Mouse (Mus musculus): ENCODE data around the gene Golm1. TPM values are rescaled to one million over a fixed set of nuclear protein-coding genes. Genes with fewer than 3 reads are reported as not detected.

Golm1 gene
- total RNA-seq, 2 experiments from 2014 or later: 17.2 to 20.5 TPM

DNA sequence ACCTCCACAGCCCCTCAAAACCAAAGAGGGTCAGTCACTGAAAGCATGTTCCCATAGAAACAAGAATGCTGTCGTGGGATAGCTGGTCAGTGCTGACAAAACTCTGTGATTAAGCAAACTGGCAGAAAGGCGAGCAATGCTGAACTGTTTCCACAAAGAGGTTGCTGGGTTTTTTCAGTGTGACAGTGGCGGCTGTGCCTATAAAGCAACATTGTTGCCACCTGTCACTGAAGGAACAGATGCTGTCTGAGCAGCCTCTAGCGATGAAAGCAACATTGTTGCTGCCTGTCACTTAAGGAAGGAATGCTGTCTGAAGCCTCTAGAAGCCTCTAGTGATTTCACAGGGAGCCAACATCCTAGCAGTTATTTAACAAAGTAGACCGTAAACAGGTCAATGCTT lies 23.0 kb downstream of the Golm1 start:
- no peak for DNase-seq (ENCODE audit: low spot score in 2 of 2)
- intact Hi-C loops (cut with DNase I): no loop called here

DNA sequence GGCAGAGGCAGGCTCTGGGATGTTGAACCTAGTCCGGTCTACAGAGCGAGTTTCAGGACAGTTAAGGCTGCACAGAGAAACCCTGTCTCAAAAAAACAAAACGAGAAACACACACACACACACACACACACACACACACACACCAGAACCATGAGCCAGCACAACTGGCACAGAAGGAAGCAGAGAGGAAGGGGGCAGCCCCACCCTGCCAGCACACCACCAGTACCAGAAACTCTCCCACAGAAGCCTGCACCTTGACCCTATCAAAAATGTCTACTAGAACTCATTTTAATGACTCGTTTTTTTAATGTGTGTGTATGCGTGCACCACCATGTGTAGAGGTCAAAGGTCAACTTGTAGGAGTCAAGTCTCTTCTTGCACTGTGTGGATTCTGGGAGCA lies 25.8 kb downstream of the Golm1 start:
- no peak for DNase-seq (ENCODE audit: low spot score in 2 of 2)
- intact Hi-C loops (cut with DNase I): no loop called here

DNA sequence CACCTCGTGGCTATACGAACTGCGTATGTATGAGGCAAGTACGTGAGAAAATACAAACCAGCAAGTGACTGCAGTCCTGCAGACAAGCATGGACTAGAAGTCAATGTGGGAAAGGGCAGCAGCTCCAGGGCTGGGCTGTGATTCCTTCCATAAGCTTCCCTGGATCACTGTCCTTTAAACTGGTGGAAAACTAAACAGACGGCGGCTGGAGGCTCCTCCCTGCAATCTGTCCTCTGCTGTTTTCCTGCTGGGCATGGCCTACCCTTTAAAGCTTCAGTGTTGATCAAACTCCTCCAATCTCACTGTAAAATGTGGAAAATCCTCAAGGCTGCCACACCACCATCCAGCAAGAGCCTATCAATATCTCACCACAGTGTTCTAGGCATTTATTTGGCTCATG lies 27.0 kb downstream of the Golm1 start:
- DNase-seq (ENCODE audit: low spot score in 2 of 2): no peak
- intact Hi-C loops (cut with DNase I): no loop called here

DNA sequence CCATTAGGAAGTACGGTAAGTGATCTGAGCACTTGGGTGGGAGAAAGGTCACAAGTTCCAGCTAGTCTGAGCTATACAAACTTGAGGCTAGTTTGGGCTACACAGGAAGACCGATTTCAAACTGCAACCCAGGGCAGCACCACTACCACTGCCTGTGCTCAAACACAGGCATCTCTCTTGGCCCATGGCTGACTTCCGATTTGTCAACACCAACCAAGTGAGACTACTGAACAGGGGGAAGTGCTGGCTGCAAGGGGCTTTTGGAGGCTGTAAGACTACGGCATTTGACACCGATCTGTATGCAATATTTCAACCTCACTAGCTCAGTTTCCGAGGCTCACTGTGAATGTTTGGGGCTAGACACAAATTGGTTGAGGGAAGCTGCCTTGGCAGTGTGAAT lies 28.1 kb downstream of the Golm1 start:
- intact Hi-C loops (cut with DNase I): no loop called here
- DNase-seq (ENCODE audit: low spot score in 2 of 2): no peak

DNA sequence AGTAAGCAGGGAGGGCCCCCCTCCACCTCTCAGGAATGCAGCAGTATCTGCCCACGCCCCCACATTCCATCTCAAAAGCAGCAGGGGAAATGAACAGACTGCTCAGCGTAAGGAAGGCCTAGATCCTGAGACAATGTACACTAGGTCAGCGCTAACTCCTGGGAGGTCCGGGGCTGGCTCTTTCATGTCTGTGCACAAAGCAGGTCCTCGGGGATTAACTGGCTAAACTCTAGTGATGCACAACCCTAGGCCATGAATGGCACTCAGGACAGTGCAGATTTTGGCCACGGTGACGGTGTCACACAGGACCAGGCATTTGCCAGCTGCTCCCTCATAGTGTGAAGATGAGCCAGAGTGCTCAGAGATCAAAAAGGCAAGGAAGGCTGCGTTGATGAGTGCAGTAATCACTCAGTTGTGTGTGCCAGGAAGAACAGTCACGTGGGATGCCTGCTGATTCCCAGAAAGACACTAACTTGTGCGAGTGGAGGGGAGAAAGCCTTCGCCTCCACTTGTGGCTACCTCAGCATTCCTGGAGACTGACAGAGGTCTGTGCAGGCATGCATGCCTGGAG lies 28.9 kb downstream of the Golm1 start:
- intact Hi-C loops (cut with DNase I): no loop called here
- DNase-seq (ENCODE audit: low spot score in 2 of 2): no peak

DNA sequence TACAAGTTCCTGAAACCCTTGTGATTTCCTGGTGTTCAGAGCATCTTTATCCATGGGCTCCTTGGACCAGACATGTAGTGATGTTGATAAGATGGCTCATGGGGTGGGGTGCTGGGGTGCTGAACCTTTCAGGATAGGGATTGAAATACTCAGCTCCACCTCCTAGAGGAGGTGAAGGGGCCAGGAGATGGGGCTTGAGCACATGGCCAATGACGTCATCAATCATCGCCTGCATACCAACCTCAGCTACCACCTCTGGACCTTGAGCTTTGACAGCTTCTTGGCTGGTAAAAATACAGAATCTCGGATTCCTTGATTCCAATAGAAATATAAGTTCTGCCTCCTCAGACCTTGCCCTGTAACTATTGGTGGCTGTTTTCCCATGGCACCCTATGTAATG lies 30.1 kb downstream of the Golm1 start:
- DNase-seq (ENCODE audit: low spot score in 2 of 2): no peak
- intact Hi-C loops (cut with DNase I): no loop called here

DNA sequence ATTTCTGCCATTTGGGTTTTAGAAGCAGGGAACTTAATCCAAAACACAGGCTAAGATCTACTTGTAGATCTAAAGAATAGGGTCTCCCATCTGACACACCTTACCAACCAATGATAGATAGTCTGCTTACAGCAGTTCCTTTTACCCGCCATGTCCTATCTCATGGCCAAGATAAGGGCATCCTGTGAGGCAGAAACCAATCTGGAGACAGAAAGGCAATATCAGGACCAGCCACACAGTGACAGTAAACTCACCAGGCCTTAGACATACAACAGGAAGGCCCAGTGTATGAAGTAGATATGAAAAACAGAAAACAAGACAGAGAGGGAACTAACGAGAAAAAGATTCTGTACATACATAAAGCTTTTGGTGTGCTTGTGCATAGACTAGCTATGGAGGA lies 32.8 kb downstream of the Golm1 start:
- no peak for DNase-seq (ENCODE audit: low spot score in 2 of 2)
- intact Hi-C loops (cut with DNase I): no loop called here

DNA sequence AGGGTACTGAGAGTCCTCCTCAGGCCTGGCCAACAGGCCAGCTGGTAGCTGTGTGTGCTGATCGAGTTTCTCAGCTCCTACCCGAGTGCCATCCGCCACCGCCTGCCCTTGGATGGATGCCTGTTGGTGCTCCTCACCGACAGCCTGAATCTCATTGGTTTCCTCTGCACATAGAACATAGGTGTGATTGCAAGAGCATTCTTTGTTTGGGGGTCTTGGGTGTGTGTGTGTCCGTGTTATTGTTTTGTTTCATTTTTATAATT lies 35.5 kb downstream of the Golm1 start:
- DNase-seq (ENCODE audit: low spot score in 2 of 2): no peak
- intact Hi-C loops (cut with DNase I): no loop called here

DNA sequence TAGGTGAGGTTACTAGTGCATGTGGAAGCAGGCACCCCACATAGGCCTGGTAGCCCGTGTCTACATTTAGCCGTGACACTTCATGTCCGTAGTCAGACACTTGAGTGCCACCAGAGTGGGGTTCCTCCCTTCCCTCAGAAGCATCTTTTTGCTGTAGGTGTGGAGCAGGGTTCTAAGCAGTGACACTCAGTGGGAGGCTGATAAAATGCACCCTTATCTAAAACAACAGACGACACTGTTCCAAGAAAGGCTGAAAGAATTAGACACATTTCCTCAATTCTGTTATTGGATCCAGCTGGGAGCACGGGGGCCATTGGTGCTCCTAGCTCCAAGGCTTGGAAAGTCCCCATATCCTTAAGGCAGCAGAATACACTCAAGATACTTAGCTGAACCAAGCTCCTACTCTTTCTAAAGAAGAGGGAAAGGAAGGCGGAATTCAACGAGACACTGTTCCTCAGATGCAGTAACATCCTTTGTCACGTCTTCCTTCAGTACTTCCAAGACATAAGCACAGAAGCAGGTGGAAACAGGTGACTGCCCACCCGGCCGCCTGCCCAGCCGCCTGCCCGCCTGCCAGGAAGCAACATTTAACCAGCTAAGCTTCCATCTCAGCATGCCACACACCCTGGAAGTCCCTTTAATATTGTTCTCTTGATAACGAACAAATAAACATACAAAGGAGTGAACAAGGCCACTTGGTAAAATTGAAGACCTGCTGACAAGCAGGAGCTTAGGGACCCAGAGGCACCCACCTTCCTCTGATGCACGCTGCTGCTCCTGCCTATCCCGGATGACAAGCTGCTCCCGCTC lies 36.0 kb downstream of the Golm1 start:
- intact Hi-C loops (cut with DNase I): loop anchor here (5.0 kb wide), 1 partner anchor 88 kb away; no protein-coding TSS in a partner anchor
- DNase-seq (ENCODE audit: low spot score in 2 of 2): no peak

DNA sequence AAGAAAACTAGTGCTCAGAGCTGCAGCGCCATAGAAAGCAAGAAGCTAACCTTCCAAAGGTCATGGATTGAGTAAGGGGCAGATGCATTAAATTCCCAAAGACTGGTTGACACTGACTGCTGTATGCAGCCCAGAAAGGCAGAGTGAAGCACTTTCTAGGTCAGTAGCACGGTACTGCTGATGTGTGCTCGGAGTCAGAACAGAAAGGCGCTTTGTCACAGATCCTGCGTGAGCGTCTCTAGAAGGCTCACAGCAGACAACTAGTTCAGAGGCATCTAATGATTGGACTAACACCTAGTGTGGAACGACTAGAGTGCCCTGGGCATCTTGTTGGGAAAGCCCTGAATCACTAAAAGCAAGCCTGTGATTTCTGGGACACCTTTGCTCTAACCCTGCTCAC lies 37.8 kb downstream of the Golm1 start:
- intact Hi-C loops (cut with DNase I): loop anchor here (5.0 kb wide), 1 partner anchor 90 kb away; no protein-coding TSS in a partner anchor
- no peak for DNase-seq (ENCODE audit: low spot score in 2 of 2)

DNA sequence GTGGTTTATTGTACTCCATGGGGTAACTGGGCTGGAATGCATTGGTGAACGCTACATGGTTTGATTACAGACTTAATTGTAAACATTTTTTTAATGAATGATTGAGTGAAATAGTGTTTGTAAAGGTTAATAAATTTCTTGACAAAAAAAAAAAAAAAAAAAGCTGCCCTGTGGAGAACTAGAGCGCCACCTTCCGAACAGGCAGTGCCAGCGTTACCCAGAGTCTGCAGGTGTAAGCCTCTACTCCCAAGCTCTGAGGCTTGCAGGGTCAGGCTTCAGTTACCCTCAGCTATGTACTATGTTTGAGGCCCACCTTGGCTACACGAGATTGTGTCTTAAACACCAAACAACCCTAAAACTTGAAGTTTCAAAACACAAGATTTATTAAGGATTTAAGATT lies 41.0 kb downstream of the Golm1 start:
- intact Hi-C loops (cut with DNase I): loop anchor here (5.0 kb wide), 1 partner anchor 93 kb away; no protein-coding TSS in a partner anchor

DNA sequence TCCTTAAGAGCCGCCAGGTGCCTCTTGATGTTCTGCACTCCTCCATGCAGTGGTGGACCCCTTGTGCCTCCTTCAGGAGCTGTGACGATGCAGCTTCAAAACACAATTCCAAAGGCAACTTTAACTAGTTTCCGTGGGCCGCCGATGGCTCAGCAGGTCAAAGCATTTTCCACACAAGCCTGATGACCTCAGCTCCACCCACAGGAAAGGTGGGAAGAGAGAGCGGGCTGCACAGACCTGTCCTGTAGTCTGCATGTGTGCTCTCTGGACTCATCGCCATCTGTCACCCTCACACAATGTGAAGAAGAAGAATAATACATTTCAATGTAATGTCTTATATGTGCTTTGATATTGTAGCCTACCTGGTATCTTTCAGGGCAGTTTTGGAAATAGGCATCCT lies 48.9 kb downstream of the Golm1 start:
- intact Hi-C loops (cut with DNase I): no loop called here
- no peak for DNase-seq (ENCODE audit: low spot score in 2 of 2)

More for the DNA sequence above, 41.0 kb downstream of the Golm1 start:
- no peak for DNase-seq (ENCODE audit: low spot score in 2 of 2)

DNA sequence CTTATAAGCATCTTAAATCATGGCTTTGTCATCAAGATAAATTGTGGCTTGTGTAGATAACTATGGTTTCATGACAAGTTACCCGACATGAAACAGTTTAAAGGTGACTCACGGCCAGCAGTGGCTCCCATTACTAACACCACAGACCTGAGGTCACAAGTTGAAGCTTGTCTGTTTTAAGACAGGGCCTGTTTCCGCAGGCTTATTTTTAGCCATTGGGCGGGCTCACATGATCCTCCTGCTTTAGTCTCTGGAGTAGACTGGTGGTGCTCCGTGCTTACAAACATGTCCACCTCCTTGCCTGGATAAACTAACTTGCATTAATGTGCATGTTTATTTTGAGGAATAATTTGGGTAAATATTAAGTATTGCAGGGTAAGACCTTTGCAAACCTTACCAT lies 50.7 kb downstream of the Golm1 start:
- intact Hi-C loops (cut with DNase I): no loop called here
- DNase-seq (ENCODE audit: low spot score in 2 of 2): no peak

DNA sequence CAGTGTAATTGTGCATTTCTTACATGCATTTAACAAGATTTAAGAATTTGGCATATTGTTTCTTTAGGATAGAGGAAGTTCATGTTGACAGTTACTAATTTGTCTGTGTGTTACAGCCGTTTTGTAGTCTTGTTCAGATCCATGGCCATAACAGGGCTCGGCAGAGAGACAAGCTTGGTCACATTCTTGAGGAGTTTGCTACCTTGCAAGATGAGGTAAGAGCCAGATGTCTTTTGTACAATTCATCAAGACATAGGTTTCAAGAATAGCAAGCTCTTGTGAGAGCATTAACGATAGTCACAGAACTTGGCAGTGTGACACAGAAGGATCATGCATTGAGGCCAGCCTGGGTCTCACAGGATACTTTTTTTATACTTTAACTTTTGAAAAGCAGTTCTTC lies 51.2 kb downstream of the Golm1 start:
- intact Hi-C loops (cut with DNase I): no loop called here
- DNase-seq (ENCODE audit: low spot score in 2 of 2): no peak

DNA sequence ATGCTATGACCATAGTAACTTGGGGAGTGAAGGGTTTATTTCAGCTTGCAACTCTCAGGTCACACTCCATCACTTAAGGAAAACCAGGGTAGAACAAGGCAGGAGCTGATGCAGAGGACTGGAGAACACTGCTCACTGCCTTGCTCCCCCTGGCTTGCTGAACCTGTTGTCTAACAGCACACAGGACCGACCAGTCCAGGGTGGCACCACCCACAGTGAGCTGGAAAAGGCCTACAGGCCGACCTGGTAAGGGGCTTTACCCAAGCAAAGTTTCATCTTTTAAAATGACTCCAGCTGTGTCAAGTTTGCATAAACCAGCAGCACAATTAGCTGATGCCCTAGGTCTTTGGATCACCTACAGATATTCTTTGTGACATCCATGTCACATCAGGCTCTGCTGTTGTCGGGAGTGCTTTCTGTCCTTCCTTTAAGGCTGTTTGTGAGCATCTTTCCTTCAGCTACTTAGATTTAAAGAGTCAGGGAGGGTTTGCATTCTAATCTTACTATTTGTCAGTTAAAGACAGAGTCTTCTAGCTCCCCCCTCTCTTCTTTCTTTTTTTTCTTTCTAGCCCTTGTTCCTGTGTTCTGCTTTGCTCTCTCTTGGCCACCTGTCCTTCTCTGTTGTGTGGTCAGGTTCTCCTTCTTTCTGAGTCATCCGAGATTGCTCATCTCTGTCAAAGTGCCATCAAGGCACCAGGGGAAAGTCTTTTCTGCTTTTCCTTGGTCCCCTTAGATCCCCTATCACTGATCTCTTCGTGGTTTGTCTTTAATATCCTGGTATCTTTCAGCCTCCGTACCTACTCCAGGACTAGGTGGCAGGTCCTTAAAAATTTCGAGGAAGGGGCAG lies 53.7 kb downstream of the Golm1 start:
- intact Hi-C loops (cut with DNase I): no loop called here

DNA sequence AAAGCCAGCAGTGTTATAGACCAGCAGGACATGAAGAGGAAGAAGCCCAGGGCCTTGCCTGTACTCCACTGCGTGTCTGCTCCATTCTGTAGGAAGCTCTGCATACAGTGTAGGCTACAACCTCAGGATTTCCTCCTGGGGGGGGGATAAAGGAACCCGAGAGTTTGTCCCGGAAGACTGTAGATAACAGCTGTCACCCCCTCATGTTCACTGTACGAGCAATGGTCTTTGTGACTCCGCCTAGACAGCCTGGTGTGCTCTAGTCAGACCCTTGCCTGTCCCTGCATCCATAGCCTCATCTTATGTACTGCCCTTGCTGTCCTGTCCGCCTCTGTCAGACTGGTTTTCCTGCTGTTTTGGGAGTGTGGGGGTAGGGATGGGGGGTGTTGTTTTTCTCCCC lies 57.1 kb downstream of the Golm1 start:
- no peak for DNase-seq (ENCODE audit: low spot score in 2 of 2)
- intact Hi-C loops (cut with DNase I): no loop called here

More for the DNA sequence above, 53.7 kb downstream of the Golm1 start:
- no peak for DNase-seq (ENCODE audit: low spot score in 2 of 2)

DNA sequence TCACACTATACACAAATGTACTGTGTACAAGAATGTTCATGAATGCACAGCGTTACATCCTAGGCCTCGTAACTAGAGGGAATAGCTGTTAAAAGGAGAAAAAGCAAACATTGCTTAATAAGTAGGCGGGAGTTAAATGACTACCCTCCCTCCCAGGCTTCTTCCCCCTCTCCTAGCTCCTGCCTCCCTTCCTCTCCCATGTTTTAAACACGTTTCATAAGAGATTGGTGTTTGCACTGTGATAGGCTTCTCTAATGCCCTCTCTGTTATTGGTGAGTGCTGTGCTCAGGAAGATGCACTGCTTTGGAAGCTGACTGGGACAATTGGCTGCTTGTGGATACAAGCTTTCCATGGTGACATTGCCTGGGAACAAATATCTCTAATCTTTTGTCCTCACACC lies 60.1 kb downstream of the Golm1 start:
- DNase-seq (ENCODE audit: low spot score in 2 of 2): no peak
- intact Hi-C loops (cut with DNase I): no loop called here

DNA sequence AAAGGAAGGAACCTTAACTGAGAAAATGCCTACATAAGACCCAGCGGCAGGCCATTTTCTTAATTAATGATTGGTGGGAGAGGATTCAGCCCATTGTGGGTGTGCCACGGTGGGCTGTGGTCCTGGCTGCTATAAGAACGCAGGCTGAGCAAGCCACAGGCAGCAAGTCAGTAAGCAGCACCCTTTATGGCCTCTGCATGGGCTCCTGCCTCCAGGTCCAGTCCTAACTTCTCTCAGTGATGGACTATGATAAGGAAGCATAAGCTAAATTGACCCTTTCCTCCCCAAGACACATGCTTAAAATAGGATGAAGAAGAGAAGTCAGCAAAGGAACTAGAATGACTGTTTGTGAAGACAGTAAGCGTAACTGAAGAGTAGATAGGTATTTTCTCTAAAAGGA lies 60.5 kb downstream of the Golm1 start:
- intact Hi-C loops (cut with DNase I): no loop called here
- no peak for DNase-seq (ENCODE audit: low spot score in 2 of 2)

DNA sequence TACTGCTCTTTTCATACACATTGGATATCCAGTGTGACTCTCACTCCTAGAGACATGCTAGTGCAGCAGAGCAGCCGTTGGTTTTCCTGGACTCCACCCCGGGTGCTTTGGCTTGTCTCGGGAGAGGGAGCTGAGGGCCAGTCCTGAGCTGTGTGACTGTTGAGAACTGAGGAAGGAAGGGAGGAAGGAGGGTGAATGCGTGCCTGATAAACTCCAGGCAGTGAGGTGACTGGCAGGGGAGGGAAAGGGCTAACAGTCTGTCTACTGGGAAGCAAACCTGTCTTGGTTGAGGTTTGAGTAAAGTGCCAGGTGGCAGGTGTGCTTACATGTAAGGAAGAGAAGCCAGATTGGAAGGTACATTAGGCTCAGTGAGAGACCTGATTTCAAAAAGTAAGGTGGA lies 61.7 kb downstream of the Golm1 start:
- intact Hi-C loops (cut with DNase I): no loop called here
- DNase-seq (ENCODE audit: low spot score in 2 of 2): no peak

DNA sequence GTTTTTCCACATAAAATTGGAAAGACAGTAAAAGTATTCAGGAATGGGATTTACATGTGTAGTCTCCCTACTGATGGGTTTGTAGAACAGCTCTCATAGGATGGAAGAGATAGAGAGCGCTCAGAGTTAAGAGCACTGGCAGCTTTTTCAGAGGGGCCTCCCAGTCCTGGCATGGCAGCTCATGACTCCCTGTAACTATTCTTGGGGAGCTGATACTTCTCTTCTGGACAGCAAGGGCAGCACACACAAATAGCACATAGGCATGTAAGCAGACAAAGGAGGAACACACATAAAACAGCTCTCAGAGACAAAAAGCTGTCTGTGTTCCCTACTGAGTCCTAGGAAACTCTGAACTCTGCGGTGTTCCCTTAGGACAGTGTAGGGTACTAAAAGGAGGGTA lies 65.2 kb downstream of the Golm1 start:
- intact Hi-C loops (cut with DNase I): no loop called here
- DNase-seq (ENCODE audit: low spot score in 2 of 2): no peak

DNA sequence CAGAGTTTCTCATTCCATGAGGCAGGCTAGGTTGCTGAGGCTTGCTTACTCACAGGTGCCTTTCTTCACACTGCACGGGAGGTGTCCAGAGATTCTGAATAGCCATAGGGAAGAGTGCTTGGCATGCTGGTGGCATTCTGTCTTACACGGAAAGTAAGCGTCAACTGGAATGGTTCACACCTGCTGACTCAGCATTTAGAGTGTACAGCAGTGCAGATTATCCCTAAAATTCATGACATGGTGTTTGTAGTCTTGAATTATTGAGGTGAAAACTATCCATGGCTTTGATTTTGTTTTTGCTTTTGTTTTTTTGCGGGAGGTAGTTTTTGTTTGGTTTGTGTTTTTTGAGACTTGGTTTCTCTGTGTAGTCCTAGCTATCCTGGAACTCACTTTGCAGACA lies 65.7 kb downstream of the Golm1 start:
- DNase-seq (ENCODE audit: low spot score in 2 of 2): no peak
- intact Hi-C loops (cut with DNase I): no loop called here

All from left cerebral cortex, postnatal 36 days (tissue).